Mouse (Mus musculus): ENCODE data around the gene Nek7. TPM values are rescaled to one million over a fixed set of nuclear protein-coding genes. Genes with fewer than 3 reads are reported as not detected.
A peak's percentile ranks its signal among the peaks of the same experiment; 100 is the strongest.

The Nek7 gene
- polyA plus RNA-seq, 1 experiment: 2.9 TPM

DNA sequence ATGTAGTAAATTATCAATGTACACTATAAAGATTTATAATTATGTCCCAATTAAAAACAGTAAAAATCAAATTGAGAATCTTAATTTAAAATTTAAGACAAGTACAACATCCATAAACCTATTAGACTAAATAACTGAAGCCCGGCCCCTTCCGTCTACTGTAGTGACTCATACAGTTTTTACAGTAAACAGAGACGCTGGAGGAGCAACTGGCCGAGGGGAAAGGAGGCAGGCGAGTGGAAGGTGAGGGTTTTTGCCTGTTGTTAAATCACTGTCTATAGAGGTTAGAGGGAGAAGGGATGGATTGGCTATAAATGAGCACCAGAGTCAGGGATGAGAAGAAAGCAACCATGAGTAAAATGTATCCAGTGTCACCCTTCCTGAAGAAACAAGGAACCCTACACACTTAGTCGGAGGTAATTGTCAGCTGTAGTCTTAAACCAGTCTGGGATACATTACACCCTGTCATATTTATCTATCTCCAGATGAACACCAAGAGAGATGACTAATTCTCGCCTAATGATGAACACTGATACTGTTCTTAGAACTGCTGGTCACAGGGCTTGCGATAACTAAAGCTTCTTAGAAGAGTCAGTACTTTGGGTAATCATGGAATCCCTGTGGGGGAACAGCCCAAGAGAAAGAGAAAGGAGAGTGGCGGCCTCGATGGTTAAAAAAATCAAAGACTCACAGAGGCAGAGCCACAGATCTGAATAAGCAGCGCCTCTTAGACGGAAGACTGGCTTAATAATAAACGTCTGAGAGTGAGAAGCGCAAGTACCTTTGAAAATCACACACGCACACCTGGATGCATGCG lies 84.0 kb downstream of the Nek7 start:
- Histone ChIP-seq H3K9me3 (no peaks in the 10 kb centered on the region), H3K4me1 (no peaks in the 10 kb centered on the region), H3K36me3 (replicated peaks; ENCODE audit: low read length) (peaks cover 14% of the 10 kb centered on the region), H3K4me3 (replicated peaks) (no peak overlapping the region), H3K27me3 (replicated peaks) (no peaks in the 10 kb centered on the region)
- no peak for TF ChIP-seq FLI1 (IDR thresholded peaks at IDR 0.05; ENCODE audit: low read length)
- TF ChIP-seq GATA1 (IDR thresholded peaks at IDR 0.05; ENCODE audit: borderline replicate concordance, low read length): no peak

DNA sequence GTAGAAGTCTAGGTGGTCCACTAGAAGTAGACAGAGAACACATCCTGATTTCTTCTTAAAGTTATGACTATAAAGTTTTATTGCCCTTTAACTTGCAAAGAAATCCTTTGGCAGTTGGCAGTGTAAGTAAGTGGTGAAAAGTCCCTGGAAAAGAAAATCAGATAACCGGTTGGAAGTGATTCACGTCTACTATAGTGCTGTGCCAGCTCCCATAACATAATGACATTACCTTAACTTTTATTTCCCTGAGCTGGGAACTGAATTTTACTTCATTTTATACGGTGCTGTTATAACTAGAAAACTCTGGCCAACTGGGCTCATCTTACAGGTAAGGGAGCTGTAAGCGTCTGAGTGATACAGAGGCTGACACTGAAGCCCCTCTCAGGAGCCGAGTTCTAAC lies 89.3 kb downstream of the Nek7 start:
- Histone ChIP-seq H3K27me3 (replicated peaks) (no peaks in the 10 kb centered on the region), H3K4me3 (replicated peaks) (no peak overlapping the region), H3K4me1 (no peaks in the 10 kb centered on the region), H3K36me3 (replicated peaks; ENCODE audit: low read length) (peaks cover 26% of the 10 kb centered on the region), H3K9me3 (no peaks in the 10 kb centered on the region)
- no peak for TF ChIP-seq GATA1 (IDR thresholded peaks at IDR 0.05; ENCODE audit: borderline replicate concordance, low read length)
- TF ChIP-seq FLI1 (IDR thresholded peaks at IDR 0.05; ENCODE audit: low read length): no peak

DNA sequence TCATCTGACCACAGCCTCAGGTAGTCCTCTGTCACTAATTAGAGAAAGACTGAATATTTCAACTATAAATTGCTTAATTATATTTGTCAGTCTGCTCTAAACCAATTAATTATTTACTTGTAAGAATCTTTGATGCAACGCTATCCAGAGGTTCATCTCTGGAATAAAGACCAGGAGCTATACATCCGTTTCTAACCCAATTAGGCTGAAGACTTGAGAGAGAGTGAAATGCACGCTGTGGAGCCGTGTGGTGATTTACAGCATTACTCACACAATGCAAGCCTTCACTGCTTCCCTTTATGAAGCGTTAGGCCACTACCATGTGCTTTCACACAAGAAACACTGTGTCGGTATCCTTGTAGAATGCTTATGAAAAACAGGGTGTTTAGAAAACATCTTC lies 96.0 kb downstream of the Nek7 start:
- Histone ChIP-seq H3K36me3 (replicated peaks; ENCODE audit: low read length) (peaks cover 10% of the 10 kb centered on the region), H3K4me1 (peaks cover under 1% of the 10 kb centered on the region; the same call in 1 of the 2 replicates), H3K9me3 (no peaks in the 10 kb centered on the region), H3K27me3 (replicated peaks) (no peaks in the 10 kb centered on the region), H3K4me3 (replicated peaks) (no peak overlapping the region)
- no peak for TF ChIP-seq GATA1 (IDR thresholded peaks at IDR 0.05; ENCODE audit: borderline replicate concordance, low read length)
- TF ChIP-seq FLI1 (IDR thresholded peaks at IDR 0.05; ENCODE audit: low read length): no peak

DNA sequence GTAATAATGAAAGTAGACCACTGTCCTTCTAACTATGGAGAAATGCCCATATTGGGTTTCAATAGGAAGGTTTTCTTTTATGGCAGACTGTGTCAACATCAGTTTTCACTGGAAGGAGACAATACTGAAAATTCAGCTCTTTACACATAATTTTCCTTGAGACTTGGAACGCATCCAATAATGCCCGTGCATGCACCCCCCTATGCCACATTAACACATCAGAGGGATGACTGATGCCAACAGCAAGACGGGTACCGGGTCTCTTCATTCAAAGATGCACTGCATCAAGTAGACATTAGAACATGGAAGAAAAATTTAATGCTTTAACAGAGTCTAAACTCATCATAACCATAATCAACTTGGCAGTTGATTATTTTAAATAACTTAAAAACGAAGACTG lies 101.7 kb downstream of the Nek7 start:
- peaks cover 31% of the 10 kb centered on the region for H3K4me1 ChIP-seq
- no peak overlapping the region for H3K4me3 ChIP-seq (replicated peaks)
- no peak for TF ChIP-seq GATA1 (IDR thresholded peaks at IDR 0.05; ENCODE audit: borderline replicate concordance, low read length)
- TF ChIP-seq FLI1 (IDR thresholded peaks at IDR 0.05; ENCODE audit: low read length): no peak
- no peaks in the 10 kb centered on the region for H3K27me3 ChIP-seq (replicated peaks)
- no peaks in the 10 kb centered on the region for H3K9me3 ChIP-seq
- H3K36me3 ChIP-seq (replicated peaks; ENCODE audit: low read length): peaks cover 14% of the 10 kb centered on the region

DNA sequence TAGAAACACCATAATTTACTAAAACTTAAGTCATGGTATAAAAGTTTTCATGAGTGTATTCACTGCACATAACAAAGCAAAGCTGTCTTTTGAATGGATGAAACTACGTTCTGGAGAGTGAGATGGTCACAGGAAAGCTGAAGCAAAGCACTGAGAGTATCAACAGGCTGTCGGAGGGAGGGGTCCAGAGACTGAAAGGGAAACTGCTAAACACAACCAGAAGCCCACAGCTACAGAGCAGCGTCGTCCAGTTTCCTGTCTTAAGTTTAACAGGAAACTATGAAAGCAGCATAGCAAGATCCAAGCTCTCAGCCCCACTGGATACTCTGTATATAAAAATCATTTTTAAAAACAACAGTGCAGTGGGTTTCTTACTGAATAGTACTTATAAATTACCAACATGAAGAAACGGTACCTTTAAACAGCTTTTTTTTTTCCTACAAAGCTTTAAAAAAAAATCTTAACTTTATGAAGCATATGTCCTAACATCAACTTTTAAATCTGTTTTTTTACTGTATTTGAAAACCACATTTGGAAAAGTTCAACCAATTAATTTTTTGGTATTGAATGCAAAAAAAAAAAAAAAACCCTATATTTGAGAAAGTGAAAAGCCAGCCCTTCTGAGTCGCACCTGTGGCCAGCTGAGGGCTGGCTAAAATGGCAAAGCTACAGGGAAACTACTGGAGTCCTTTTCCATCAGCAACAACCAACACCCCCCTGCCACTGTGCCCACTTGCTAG lies 102.4 kb downstream of the Nek7 start:
- Histone ChIP-seq H3K36me3 (replicated peaks; ENCODE audit: low read length) (peaks cover 14% of the 10 kb centered on the region), H3K4me3 (replicated peaks) (peak overlapping the region; percentile 90), H3K27me3 (replicated peaks) (no peaks in the 10 kb centered on the region), H3K9me3 (no peaks in the 10 kb centered on the region), H3K4me1 (peaks cover 35% of the 10 kb centered on the region)
- TF ChIP-seq FLI1 (IDR thresholded peaks at IDR 0.05; ENCODE audit: low read length): no peak
- TF ChIP-seq GATA1 (IDR thresholded peaks at IDR 0.05; ENCODE audit: borderline replicate concordance, low read length): no peak

DNA sequence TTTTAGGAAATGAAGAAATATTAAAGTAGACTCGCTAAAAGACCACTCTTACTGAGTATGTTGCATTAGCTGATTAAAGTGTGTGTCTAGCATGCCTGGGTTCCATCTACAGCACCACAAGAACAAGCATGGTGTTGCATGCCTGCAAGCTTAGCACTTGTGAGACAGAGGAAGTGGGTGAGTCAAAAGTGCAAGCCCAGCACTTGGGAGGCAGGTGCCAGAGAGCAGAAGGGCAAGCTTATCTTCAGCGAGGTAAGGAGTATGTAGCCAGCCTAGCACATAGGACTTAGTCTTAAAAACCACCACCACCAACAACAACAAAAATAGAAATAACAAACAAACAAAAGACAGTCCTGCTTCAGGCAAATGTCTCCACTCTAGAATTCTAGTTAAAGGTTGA lies 103.0 kb downstream of the Nek7 start:
- Histone ChIP-seq H3K27me3 (replicated peaks) (no peaks in the 10 kb centered on the region), H3K4me1 (peaks cover 41% of the 10 kb centered on the region), H3K36me3 (replicated peaks; ENCODE audit: low read length) (peaks cover 17% of the 10 kb centered on the region), H3K9me3 (no peaks in the 10 kb centered on the region), H3K4me3 (replicated peaks) (peak overlapping the region; percentile 90)
- TF ChIP-seq FLI1 (IDR thresholded peaks at IDR 0.05; ENCODE audit: low read length) (no peak), GATA1 (IDR thresholded peaks at IDR 0.05; ENCODE audit: borderline replicate concordance, low read length) (no peak)

DNA sequence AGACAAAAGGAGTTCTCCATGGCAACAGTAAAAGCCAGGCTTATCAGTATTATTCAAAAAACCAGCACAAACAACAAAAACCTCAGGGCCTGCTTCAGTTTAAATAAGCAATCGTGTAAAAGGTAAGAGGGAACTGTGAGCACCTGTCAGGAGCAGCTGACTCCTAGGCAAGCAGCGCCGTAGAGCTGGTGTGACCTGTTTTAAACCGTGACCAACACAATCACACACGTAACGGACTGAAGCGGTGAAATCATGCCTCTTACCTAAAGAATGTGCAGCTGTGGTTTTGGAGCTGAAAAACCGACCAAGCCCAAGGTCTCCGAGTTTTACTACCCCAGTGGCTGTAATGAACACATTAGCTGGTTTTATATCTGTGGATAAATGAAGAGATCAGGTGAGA lies 104.6 kb downstream of the Nek7 start:
- H3K9me3 ChIP-seq: no peaks in the 10 kb centered on the region
- no peak overlapping the region for H3K4me3 ChIP-seq (replicated peaks)
- H3K36me3 ChIP-seq (replicated peaks; ENCODE audit: low read length): peaks cover 27% of the 10 kb centered on the region
- peaks cover 51% of the 10 kb centered on the region for H3K4me1 ChIP-seq
- TF ChIP-seq FLI1 (IDR thresholded peaks at IDR 0.05; ENCODE audit: low read length) (no peak), GATA1 (IDR thresholded peaks at IDR 0.05; ENCODE audit: borderline replicate concordance, low read length) (no peak)
- no peaks in the 10 kb centered on the region for H3K27me3 ChIP-seq (replicated peaks)

DNA sequence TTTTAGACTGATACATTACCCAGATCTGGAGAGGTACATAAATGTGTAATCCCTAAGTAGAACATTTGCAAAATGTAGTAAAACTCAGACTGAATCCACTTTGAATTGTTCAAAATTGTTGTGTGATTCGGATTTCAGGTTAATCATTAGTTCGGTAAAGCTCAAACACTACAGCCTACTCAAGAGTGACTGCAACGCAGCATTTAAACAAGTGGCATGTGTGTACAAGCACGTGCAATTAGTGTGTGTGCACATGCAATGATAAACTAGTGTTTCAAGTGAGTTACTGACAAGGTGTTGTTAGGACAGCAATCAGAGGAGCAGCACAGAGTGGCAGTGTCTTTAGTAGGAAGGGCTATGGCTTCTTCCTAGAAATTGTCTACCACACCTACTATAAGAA lies 106.0 kb downstream of the Nek7 start:
- H3K36me3 ChIP-seq (replicated peaks; ENCODE audit: low read length): peaks cover 29% of the 10 kb centered on the region
- no peak overlapping the region for H3K4me3 ChIP-seq (replicated peaks)
- no peaks in the 10 kb centered on the region for H3K27me3 ChIP-seq (replicated peaks)
- peaks cover 50% of the 10 kb centered on the region for H3K4me1 ChIP-seq
- no peaks in the 10 kb centered on the region for H3K9me3 ChIP-seq
- TF ChIP-seq FLI1 (IDR thresholded peaks at IDR 0.05; ENCODE audit: low read length) (no peak), GATA1 (IDR thresholded peaks at IDR 0.05; ENCODE audit: borderline replicate concordance, low read length) (no peak)

DNA sequence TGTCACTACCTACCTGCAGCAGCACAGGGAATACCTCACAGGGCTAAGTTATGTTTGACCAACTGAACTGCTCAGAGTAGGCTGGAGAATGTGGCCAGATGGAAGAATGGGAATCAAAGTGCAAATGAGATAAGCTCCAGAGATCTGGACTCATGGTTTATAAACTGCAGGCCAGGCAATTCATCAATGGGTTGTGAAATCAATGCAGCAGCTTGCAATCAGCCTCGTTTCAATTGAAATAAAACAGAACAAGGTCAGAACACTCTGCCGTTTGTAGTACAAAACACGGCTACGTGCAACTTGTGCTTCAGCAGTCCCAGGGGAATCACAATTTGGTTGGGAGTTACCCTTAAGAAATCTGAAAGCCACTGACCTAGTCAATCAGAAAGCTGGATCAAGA lies 109.4 kb downstream of the Nek7 start:
- peaks cover 25% of the 10 kb centered on the region for H3K36me3 ChIP-seq (replicated peaks; ENCODE audit: low read length)
- H3K4me1 ChIP-seq: peaks cover 40% of the 10 kb centered on the region
- H3K9me3 ChIP-seq: no peaks in the 10 kb centered on the region
- H3K4me3 ChIP-seq (replicated peaks): no peak overlapping the region
- no peak for TF ChIP-seq GATA1 (IDR thresholded peaks at IDR 0.05; ENCODE audit: borderline replicate concordance, low read length)
- TF ChIP-seq FLI1 (IDR thresholded peaks at IDR 0.05; ENCODE audit: low read length): no peak
- no peaks in the 10 kb centered on the region for H3K27me3 ChIP-seq (replicated peaks)

DNA sequence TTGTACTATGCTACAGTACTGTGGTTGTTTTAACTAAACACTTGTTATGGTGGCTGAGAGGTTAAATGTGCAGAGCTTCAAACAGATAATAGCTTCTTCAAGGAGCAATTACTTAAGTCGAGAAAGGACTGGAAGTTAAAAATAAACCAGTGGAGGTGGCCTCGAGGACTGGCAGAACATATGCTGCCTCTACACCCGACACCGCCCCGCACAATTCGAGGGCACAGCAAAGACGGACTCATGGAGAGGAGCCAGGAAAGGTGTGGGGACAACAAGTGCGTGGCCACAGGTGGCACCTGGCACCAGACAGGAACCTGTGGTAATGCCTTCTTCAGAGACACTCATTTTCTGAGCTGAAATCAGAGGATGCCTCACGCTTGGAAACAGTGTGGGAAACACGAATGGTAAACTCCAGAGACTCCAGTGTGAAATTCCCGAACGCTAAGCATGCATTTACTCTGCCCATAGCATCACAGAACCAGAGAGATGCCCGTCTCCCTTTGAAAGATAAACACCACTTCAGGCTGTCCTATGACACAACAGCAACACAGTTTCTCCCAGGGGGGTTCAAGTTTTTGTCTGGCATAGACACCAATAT lies 112.4 kb downstream of the Nek7 start:
- H3K9me3 ChIP-seq: no peaks in the 10 kb centered on the region
- H3K4me3 ChIP-seq (replicated peaks): no peak overlapping the region
- no peaks in the 10 kb centered on the region for H3K27me3 ChIP-seq (replicated peaks)
- TF ChIP-seq FLI1 (IDR thresholded peaks at IDR 0.05; ENCODE audit: low read length) (no peak), GATA1 (IDR thresholded peaks at IDR 0.05; ENCODE audit: borderline replicate concordance, low read length) (no peak)
- peaks cover 42% of the 10 kb centered on the region for H3K4me1 ChIP-seq
- peaks cover 19% of the 10 kb centered on the region for H3K36me3 ChIP-seq (replicated peaks; ENCODE audit: low read length)

All from megakaryocyte, embryonic 14.5 days (primary cell).